Mouse (Mus musculus) heart, embryonic 15.5 days (tissue): Measurements from ENCODE around the gene Slc38a4. TPM values are rescaled to one million over a fixed set of nuclear protein-coding genes. Genes with fewer than 3 reads are reported as not detected.

Experiments used
- ATAC-seq: fragments of 200-750 bp; cut with Nextera tagmentation; replicated peaks from 2 replicates; pipeline ENCODE4 v1.8.0; 2017; ENCODE audit warnings: low read depth, moderate TSS enrichment; ENCODE audit not compliant: insufficient number of reproducible peaks, insufficient read depth, low FRiP score
- H3K27ac ChIP-seq: fragments of 300-500 bp; sonication (generic); 2 replicates; pipeline ENCODE4 v1.5.1; 2015; ENCODE audit warnings: mild to moderate bottlenecking, inconsistent platforms
- H3K27me3 ChIP-seq: fragments of 300-500 bp; sonication (generic); 2 replicates; pipeline ENCODE4 v1.6.1; 2015; ENCODE audit warnings: inconsistent platforms
- H3K36me3 ChIP-seq: fragments of 300-500 bp; sonication (generic); 2 replicates; pipeline ENCODE4 v1.6.1; 2015; ENCODE audit warnings: mild to moderate bottlenecking, inconsistent platforms
- H3K4me1 ChIP-seq: fragments of 300-500 bp; sonication (generic); replicated peaks from 2 replicates; pipeline ENCODE4 v1.6.1; 2015; ENCODE audit warnings: inconsistent platforms
- H3K4me2 ChIP-seq: fragments of 300-500 bp; sonication (generic); 2 replicates; pipeline ENCODE4 v1.6.1; 2015; ENCODE audit warnings: inconsistent platforms, mild to moderate bottlenecking, moderate library complexity
- H3K4me3 ChIP-seq: fragments of 300-500 bp; sonication (generic); 2 replicates; pipeline ENCODE4 v1.5.1; 2015; ENCODE audit warnings: mild to moderate bottlenecking, inconsistent platforms
- H3K9ac ChIP-seq: fragments of 300-500 bp; sonication (generic); 2 replicates; pipeline ENCODE4 v1.6.1; 2015; ENCODE audit warnings: mild to moderate bottlenecking, inconsistent platforms
- H3K9me3 ChIP-seq: fragments of 300-500 bp; sonication (generic); replicated peaks from 2 replicates; pipeline ENCODE4 v1.6.1; 2016; ENCODE audit warnings: inconsistent platforms
- WGBS: fragments of 180-500 bp; shearing (Covaris S2); methylation state at CpG from one replicate; pipeline ENCODE4 v1.1.7; 2015; ENCODE audit warnings: mixed read lengths; 5-methylcytosine and 5-hydroxymethylcytosine counted together
- polyA plus RNA-seq: library from polyadenylated mRNA; unstranded; fragments of >200 nt; fragmentation: Nextera tagmentation; extraction: Ambion mirVana; gene quantifications from 2 replicates; pipeline ENCODE4 v1.2.1, GENCODE M21; 2015

Gene Slc38a4
- polyA plus RNA-seq = 94.8 and 103 TPM in 2 replicates

GRCm38 (mm10) chr15:97055794-97056193, at the start of gene Slc38a4:
Gene Slc38a4, minus strand, starts transcription at chr15:97055956.
- ATAC-seq = peak; percentile 85
- H3K4me1 ChIP-seq = peaks cover 9% of the 10 kb centered on the region; the same call in 1 of the 2 replicates
- no peaks in the 10 kb centered on the region for H3K36me3 ChIP-seq
- 46% methylated on average over 9 of the region's 9 CpGs for WGBS
- H3K27me3 ChIP-seq = no peaks in the 10 kb centered on the region
- no peaks in the 10 kb centered on the region; the same call in 1 of the 2 replicates for H3K9me3 ChIP-seq
- peak within 1 kb of the TSS; percentile 73 for H3K9ac ChIP-seq
- peak within 1 kb of the TSS; percentile 56 for H3K4me3 ChIP-seq
- peak within 1 kb of the TSS; percentile 57 for H3K4me2 ChIP-seq
- H3K27ac ChIP-seq = peak within 1 kb of the TSS; percentile 86

DNA sequence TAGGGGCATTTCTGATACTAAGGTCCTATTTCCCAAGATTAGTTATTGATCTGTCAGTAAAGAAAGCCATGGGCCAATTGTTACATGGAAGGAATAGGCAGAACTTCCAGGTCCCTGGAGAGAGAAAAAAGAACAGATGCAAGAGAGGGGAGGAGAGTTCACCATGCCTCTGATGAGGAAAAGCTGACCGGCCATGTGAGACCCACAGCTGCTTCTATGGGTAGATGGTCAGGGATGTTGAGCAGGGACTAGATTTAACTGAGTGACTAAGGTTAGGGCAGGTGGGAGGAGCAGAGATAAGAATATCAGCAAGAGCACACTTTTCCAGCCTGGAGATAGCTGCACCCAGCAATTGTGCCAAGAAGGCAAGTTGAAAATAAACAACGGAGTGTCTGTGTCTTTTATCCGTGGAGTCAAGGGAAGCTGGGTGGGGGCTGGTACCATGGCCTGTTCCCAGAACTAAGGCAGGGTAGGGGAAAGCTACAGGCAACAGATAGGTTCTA, 49.2 kb upstream of the Slc38a4 start:
- Histone ChIP-seq H3K4me3 (no peak overlapping the region), H3K27ac (peak overlapping the region; percentile 47), H3K4me1 (peaks cover 43% of the 10 kb centered on the region), H3K36me3 (no peaks in the 10 kb centered on the region), H3K9me3 (no peaks in the 10 kb centered on the region), H3K4me2 (no peak overlapping the region), H3K9ac (no peak overlapping the region), H3K27me3 (no peaks in the 10 kb centered on the region)
- no peak for ATAC-seq
- WGBS = 24% methylated on average over 3 of the region's 3 CpGs

DNA sequence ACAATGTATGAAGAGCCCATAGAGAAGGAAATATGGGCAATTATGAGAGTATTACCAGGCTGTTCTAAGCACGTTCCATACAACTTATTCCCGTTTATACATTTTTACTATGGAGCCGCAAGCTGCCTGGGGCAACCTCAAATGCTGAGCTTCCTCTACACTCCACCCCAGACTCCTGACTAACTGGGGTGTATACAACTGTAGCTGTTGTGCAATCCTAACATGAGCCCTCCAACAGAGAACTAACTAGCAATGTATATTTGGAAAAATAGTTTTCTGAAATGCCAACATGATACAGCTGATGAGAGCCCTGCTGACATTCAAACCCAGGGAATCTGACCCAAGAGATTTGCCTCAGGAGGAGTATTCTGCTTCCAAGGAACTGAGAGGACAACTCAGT, 48.3 kb upstream of the Slc38a4 start:
- peaks cover 43% of the 10 kb centered on the region for H3K4me1 ChIP-seq
- no peak for ATAC-seq
- WGBS = 91% methylated on average over 3 of the region's 3 CpGs

GRCm38 (mm10) chr15:97102811-97103210, 47.1 kb upstream of the Slc38a4 start:
- Histone ChIP-seq H3K4me2 (peak overlapping the region; percentile 45), H3K27ac (peak overlapping the region; percentile 98), H3K4me3 (peak overlapping the region; percentile 15; the same call in 1 of the 2 replicates), H3K9ac (peak overlapping the region; percentile 42; the same call in 1 of the 2 replicates), H3K36me3 (no peaks in the 10 kb centered on the region), H3K9me3 (no peaks in the 10 kb centered on the region), H3K4me1 (peaks cover 43% of the 10 kb centered on the region), H3K27me3 (no peaks in the 10 kb centered on the region)
- 15% methylated on average over 10 of the region's 10 CpGs for WGBS
- peak; percentile 77 for ATAC-seq

More for the DNA sequence above, 48.3 kb upstream of the Slc38a4 start:
- H3K36me3 ChIP-seq = no peaks in the 10 kb centered on the region
- no peaks in the 10 kb centered on the region for H3K9me3 ChIP-seq
- peak overlapping the region; percentile 47 for H3K27ac ChIP-seq
- H3K4me3 ChIP-seq = no peak overlapping the region
- no peak overlapping the region for H3K4me2 ChIP-seq
- H3K9ac ChIP-seq = no peak overlapping the region
- H3K27me3 ChIP-seq = no peaks in the 10 kb centered on the region

GRCm38 (mm10) chr15:97102181-97102580, 46.4 kb upstream of the Slc38a4 start:
- peak; percentile 92 for ATAC-seq
- peaks cover 43% of the 10 kb centered on the region for H3K4me1 ChIP-seq
- 36% methylated on average over 5 of the region's 5 CpGs for WGBS
- no peaks in the 10 kb centered on the region for H3K27me3 ChIP-seq
- H3K9me3 ChIP-seq = no peaks in the 10 kb centered on the region
- no peak overlapping the region for H3K4me3 ChIP-seq
- H3K4me2 ChIP-seq = peak overlapping the region; percentile 45
- H3K36me3 ChIP-seq = no peaks in the 10 kb centered on the region
- H3K27ac ChIP-seq = peak overlapping the region; percentile 98
- no peak overlapping the region for H3K9ac ChIP-seq

GRCm38 (mm10) chr15:97099101-97099500, 43.3 kb upstream of the Slc38a4 start:
- ATAC-seq = no peak
- Histone ChIP-seq H3K9ac (no peak overlapping the region), H3K27ac (no peak overlapping the region), H3K4me1 (peaks cover 26% of the 10 kb centered on the region), H3K4me2 (no peak overlapping the region), H3K36me3 (no peaks in the 10 kb centered on the region), H3K4me3 (no peak overlapping the region), H3K27me3 (no peaks in the 10 kb centered on the region), H3K9me3 (no peaks in the 10 kb centered on the region)
- WGBS = 94% methylated on average over 10 of the region's 10 CpGs

GRCm38 (mm10) chr15:97097548-97097947, 41.8 kb upstream of the Slc38a4 start:
- no peaks in the 10 kb centered on the region for H3K9me3 ChIP-seq
- no peaks in the 10 kb centered on the region for H3K27me3 ChIP-seq
- no peak overlapping the region for H3K27ac ChIP-seq
- no peak overlapping the region for H3K4me3 ChIP-seq
- no peak overlapping the region for H3K4me2 ChIP-seq
- no peak for ATAC-seq
- H3K36me3 ChIP-seq = no peaks in the 10 kb centered on the region
- 84% methylated on average over 4 of the region's 4 CpGs for WGBS
- H3K4me1 ChIP-seq = peaks cover 15% of the 10 kb centered on the region
- H3K9ac ChIP-seq = no peak overlapping the region

DNA sequence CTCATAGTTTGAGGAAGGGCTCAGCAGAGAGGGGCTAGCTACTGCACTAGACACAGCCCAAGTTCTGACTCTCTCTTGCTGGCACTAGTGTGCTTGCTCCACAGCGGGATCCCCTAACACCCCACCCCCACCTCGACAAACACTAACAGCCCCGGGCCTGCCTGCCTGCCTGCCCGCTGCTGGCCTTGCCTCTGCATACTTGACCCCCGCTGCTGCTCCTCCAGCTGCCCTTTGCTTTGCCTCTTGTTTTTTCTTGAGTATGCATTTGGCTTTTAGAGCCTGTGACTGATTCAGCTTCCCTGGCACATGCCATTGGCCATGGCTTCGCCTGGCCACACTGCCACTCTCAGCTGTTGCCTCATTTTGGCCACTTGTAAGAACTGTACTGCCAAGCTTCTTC, 33.8 kb upstream of the Slc38a4 start:
- no peak for ATAC-seq
- no peaks in the 10 kb centered on the region for H3K36me3 ChIP-seq
- no peak overlapping the region for H3K4me3 ChIP-seq
- no peak overlapping the region for H3K9ac ChIP-seq
- H3K9me3 ChIP-seq = no peaks in the 10 kb centered on the region
- H3K4me1 ChIP-seq = peaks cover 11% of the 10 kb centered on the region
- H3K27ac ChIP-seq = no peak overlapping the region
- 16% methylated on average over 6 of the region's 6 CpGs for WGBS
- H3K4me2 ChIP-seq = peak overlapping the region; percentile 30; the same call in 1 of the 2 replicates
- H3K27me3 ChIP-seq = no peaks in the 10 kb centered on the region

GRCm38 (mm10) chr15:97085833-97086232, 30.1 kb upstream of the Slc38a4 start:
- ATAC-seq = peak; percentile 58
- H3K4me1 ChIP-seq = peaks cover 8% of the 10 kb centered on the region
- no peak overlapping the region for H3K27ac ChIP-seq
- no peaks in the 10 kb centered on the region for H3K9me3 ChIP-seq
- H3K9ac ChIP-seq = no peak overlapping the region
- WGBS = 37% methylated on average over 5 of the region's 5 CpGs
- peak overlapping the region; percentile 9; the same call in 1 of the 2 replicates for H3K4me2 ChIP-seq
- H3K36me3 ChIP-seq = no peaks in the 10 kb centered on the region
- no peaks in the 10 kb centered on the region for H3K27me3 ChIP-seq
- no peak overlapping the region for H3K4me3 ChIP-seq

- Histone ChIP-seq H3K36me3 (no peaks in the 10 kb centered on the region), H3K9me3 (no peaks in the 10 kb centered on the region), H3K27ac (no peak overlapping the region), H3K4me3 (no peak overlapping the region), H3K4me2 (no peak overlapping the region), H3K4me1 (peaks cover 11% of the 10 kb centered on the region), H3K27me3 (no peaks in the 10 kb centered on the region), H3K9ac (no peak overlapping the region)
- ATAC-seq = no peak
- 90% methylated on average over 6 of the region's 6 CpGs for WGBS
Observed at GRCm38 (mm10) chr15:97077665-97078064, 21.9 kb upstream of the Slc38a4 start.

- 0 out of 2 replicates have a peak, but pooled peaks have one; percentile 7 for ATAC-seq
- Histone ChIP-seq H3K9me3 (no peaks in the 10 kb centered on the region), H3K4me1 (peaks cover 11% of the 10 kb centered on the region), H3K4me3 (no peak overlapping the region), H3K9ac (no peak overlapping the region), H3K27ac (no peak overlapping the region), H3K36me3 (no peaks in the 10 kb centered on the region), H3K27me3 (no peaks in the 10 kb centered on the region), H3K4me2 (no peak overlapping the region)
- WGBS = 82% methylated on average over 2 of the region's 3 CpGs
Observed at GRCm38 (mm10) chr15:97076092-97076491, 20.3 kb upstream of the Slc38a4 start.

GRCm38 (mm10) chr15:97075240-97075639, 19.5 kb upstream of the Slc38a4 start:
- Histone ChIP-seq H3K9ac (no peak overlapping the region), H3K9me3 (no peaks in the 10 kb centered on the region), H3K27me3 (no peaks in the 10 kb centered on the region), H3K4me2 (no peak overlapping the region), H3K36me3 (no peaks in the 10 kb centered on the region), H3K4me1 (peaks cover 11% of the 10 kb centered on the region), H3K4me3 (no peak overlapping the region), H3K27ac (no peak overlapping the region)
- ATAC-seq = no peak
- WGBS = 54% methylated on average over 4 of the region's 4 CpGs
